Comparison of ENCODE assay signal across 17 mouse cellular contexts in genomic region chr10:46298352-46298751, GRCm38 (mm10).
DNase-seq lines count a peak whose midpoint lies in the region; ATAC-seq and TF ChIP-seq lines count a peak whose summit lies in the region.
"Had no signal": no experiment of that assay in that cellular context is flagged by ENCODE, and none has a peak within 500 bp of the region (broad histone marks: within the 10 kb centered on the region; RNA-seq: fewer than 3 reads in every experiment).

No protein-coding gene starts in this region.

- H3K9me3 ChIP-seq in hindbrain, postnatal 0 days (ENCODE audit: low read length): no peaks in the 10 kb centered on the region
- no peaks in the 10 kb centered on the region for H3K9me3 ChIP-seq in hindbrain, embryonic 14.5 days (ENCODE audit: control insufficient read depth, low read length)
- no peaks in the 10 kb centered on the region for H3K9me3 ChIP-seq in midbrain, postnatal 0 days (ENCODE audit: low read length)
- H3K9me3 ChIP-seq: embryonic facial prominence, embryonic 15.5 days; heart, embryonic 10.5 days; liver, embryonic 13.5 days had no signal

- no peak for ATAC-seq in hindbrain, postnatal 0 days
- ATAC-seq in hindbrain, embryonic 14.5 days (ENCODE audit: low FRiP score): no peak
- no peak for ATAC-seq in midbrain, postnatal 0 days (ENCODE audit: low FRiP score)
- ATAC-seq: lung, postnatal 0 days had no signal

- no peak overlapping the region for H3K4me2 ChIP-seq in hindbrain, postnatal 0 days (ENCODE audit: low read depth, low read length)
- no peak overlapping the region for H3K4me2 ChIP-seq in hindbrain, embryonic 14.5 days (replicated peaks)
- H3K4me2 ChIP-seq in midbrain, postnatal 0 days (ENCODE audit: low read depth, low read length, poor library complexity, severe bottlenecking): no peak overlapping the region
- H3K4me2 ChIP-seq: embryonic facial prominence, embryonic 15.5 days; liver, embryonic 13.5 days had no signal

- no peaks in the 10 kb centered on the region for H3K4me1 ChIP-seq in hindbrain, postnatal 0 days (ENCODE audit: insufficient read depth, low read length)
- no peaks in the 10 kb centered on the region for H3K4me1 ChIP-seq in hindbrain, embryonic 14.5 days (replicated peaks; ENCODE audit: control insufficient read depth, insufficient read depth, low read length)
- H3K4me1 ChIP-seq in midbrain, postnatal 0 days (ENCODE audit: insufficient read depth, low read length): no peaks in the 10 kb centered on the region
- H3K4me1 ChIP-seq: embryonic facial prominence, embryonic 15.5 days; heart, embryonic 10.5 days; liver, embryonic 13.5 days had no signal

- H3K27me3 ChIP-seq in hindbrain, postnatal 0 days (ENCODE audit: insufficient read depth, low read length): no peaks in the 10 kb centered on the region
- H3K27me3 ChIP-seq in hindbrain, embryonic 14.5 days (ENCODE audit: control insufficient read depth, insufficient read depth, low read length): no peaks in the 10 kb centered on the region
- H3K27me3 ChIP-seq in midbrain, postnatal 0 days (ENCODE audit: insufficient read depth, low read length): no peaks in the 10 kb centered on the region
- H3K27me3 ChIP-seq: embryonic facial prominence, embryonic 15.5 days; liver, embryonic 13.5 days had no signal

- no peak for TF ChIP-seq CTCF in hindbrain, postnatal 0 days (IDR thresholded peaks at IDR 0.05; ENCODE audit: low read depth)
- no peak for TF ChIP-seq CTCF in midbrain, postnatal 0 days (IDR thresholded peaks at IDR 0.05)

- peak; percentile 73 to 84 for DNase-seq in cerebellum, postnatal 10 days
- DNase-seq in cerebellum, adult 9-11 months: no peak
- peak; percentile 43 for DNase-seq in hindbrain, postnatal 0 days (ENCODE audit: low spot score)
- DNase-seq in hindbrain, embryonic 14.5 days (ENCODE audit: low spot score): no peak
- peak; percentile 5 for DNase-seq in right cerebral cortex, postnatal 4 days
- no peak for DNase-seq in right cerebral cortex, postnatal 25 days
- DNase-seq in midbrain, postnatal 0 days (ENCODE audit: low spot score): peak; percentile 50
- DNase-seq in lung, postnatal 4 days: no peak
- DNase-seq: gastrocnemius, postnatal 10 days; heart, postnatal 14 days; kidney, adult 2 months; kidney, postnatal 25 days; liver, embryonic 13.5 days; spleen, adult 18-20 months had no signal

- no peak overlapping the region for H3K27ac ChIP-seq in hindbrain, postnatal 0 days
- H3K27ac ChIP-seq in hindbrain, embryonic 14.5 days: no peak overlapping the region
- H3K27ac ChIP-seq in midbrain, postnatal 0 days (ENCODE audit: low read depth, low read length): no peak overlapping the region
- H3K27ac ChIP-seq: embryonic facial prominence, embryonic 15.5 days; heart, embryonic 10.5 days; liver, embryonic 13.5 days had no signal

- H3K4me3 ChIP-seq in hindbrain, postnatal 0 days (ENCODE audit: low read length): no peak overlapping the region
- H3K4me3 ChIP-seq in hindbrain, embryonic 14.5 days (replicated peaks; ENCODE audit: low read length): no peak overlapping the region
- no peak overlapping the region for H3K4me3 ChIP-seq in midbrain, postnatal 0 days (ENCODE audit: low read depth, low read length)
- H3K4me3 ChIP-seq: embryonic facial prominence, embryonic 15.5 days; heart, embryonic 10.5 days; liver, embryonic 13.5 days had no signal

- no peak overlapping the region for H3K9ac ChIP-seq in hindbrain, postnatal 0 days (replicated peaks; ENCODE audit: low read length)
- no peak overlapping the region for H3K9ac ChIP-seq in hindbrain, embryonic 14.5 days
- H3K9ac ChIP-seq in midbrain, postnatal 0 days (replicated peaks; ENCODE audit: low read length, poor library complexity, severe bottlenecking): no peak overlapping the region
- H3K9ac ChIP-seq: embryonic facial prominence, embryonic 15.5 days; liver, embryonic 13.5 days had no signal

- H3K36me3 ChIP-seq in hindbrain, postnatal 0 days (ENCODE audit: insufficient read depth, low read length): no peaks in the 10 kb centered on the region
- no peaks in the 10 kb centered on the region for H3K36me3 ChIP-seq in hindbrain, embryonic 14.5 days (replicated peaks; ENCODE audit: control insufficient read depth, insufficient read depth)
- no peaks in the 10 kb centered on the region for H3K36me3 ChIP-seq in midbrain, postnatal 0 days (ENCODE audit: insufficient read depth, low read length)
- H3K36me3 ChIP-seq: embryonic facial prominence, embryonic 15.5 days; heart, embryonic 10.5 days; liver, embryonic 13.5 days had no signal

- 32% methylated on average over 5 of the region's 5 CpGs for WGBS in hindbrain, postnatal 0 days
- 55% methylated on average over 5 of the region's 5 CpGs for WGBS in hindbrain, embryonic 14.5 days
- WGBS in midbrain, postnatal 0 days: 59% methylated on average over 5 of the region's 5 CpGs

Comparison
In these comparisons a context has a peak if more than half of its experiments do, and no peak if none do; other contexts are left out.
1. DNase-seq: peak in cerebellum, postnatal 10 days (2 of 2), hindbrain, postnatal 0 days (single experiment), right cerebral cortex, postnatal 4 days (single experiment) and midbrain, postnatal 0 days (single experiment); none in cerebellum, adult 9-11 months (single experiment), hindbrain, embryonic 14.5 days (single experiment), right cerebral cortex, postnatal 25 days (single experiment) and lung, postnatal 4 days (0 of 2).